Mouse (Mus musculus) heart, embryonic 15.5 days (tissue): ENCODE measurements around the gene Stard9. TPM values are rescaled to one million over a fixed set of nuclear protein-coding genes. Genes with fewer than 3 reads are reported as not detected.

Experiments used
- ATAC-seq: fragments of 200-750 bp; cut with Nextera tagmentation; replicated peaks from 2 replicates; pipeline ENCODE4 v1.8.0; 2017; ENCODE audit warnings: low read depth, moderate TSS enrichment; ENCODE audit not compliant: insufficient number of reproducible peaks, insufficient read depth, low FRiP score
- H3K27ac ChIP-seq: fragments of 300-500 bp; sonication (generic); 2 replicates; pipeline ENCODE4 v1.5.1; 2015; ENCODE audit warnings: mild to moderate bottlenecking, inconsistent platforms
- H3K27me3 ChIP-seq: fragments of 300-500 bp; sonication (generic); 2 replicates; pipeline ENCODE4 v1.6.1; 2015; ENCODE audit warnings: inconsistent platforms
- H3K36me3 ChIP-seq: fragments of 300-500 bp; sonication (generic); 2 replicates; pipeline ENCODE4 v1.6.1; 2015; ENCODE audit warnings: mild to moderate bottlenecking, inconsistent platforms
- H3K4me1 ChIP-seq: fragments of 300-500 bp; sonication (generic); replicated peaks from 2 replicates; pipeline ENCODE4 v1.6.1; 2015; ENCODE audit warnings: inconsistent platforms
- H3K4me2 ChIP-seq: fragments of 300-500 bp; sonication (generic); 2 replicates; pipeline ENCODE4 v1.6.1; 2015; ENCODE audit warnings: inconsistent platforms, mild to moderate bottlenecking, moderate library complexity
- H3K4me3 ChIP-seq: fragments of 300-500 bp; sonication (generic); 2 replicates; pipeline ENCODE4 v1.5.1; 2015; ENCODE audit warnings: mild to moderate bottlenecking, inconsistent platforms
- H3K9ac ChIP-seq: fragments of 300-500 bp; sonication (generic); 2 replicates; pipeline ENCODE4 v1.6.1; 2015; ENCODE audit warnings: mild to moderate bottlenecking, inconsistent platforms
- H3K9me3 ChIP-seq: fragments of 300-500 bp; sonication (generic); replicated peaks from 2 replicates; pipeline ENCODE4 v1.6.1; 2016; ENCODE audit warnings: inconsistent platforms
- WGBS: fragments of 180-500 bp; shearing (Covaris S2); methylation state at CpG from one replicate; pipeline ENCODE4 v1.1.7; 2015; ENCODE audit warnings: mixed read lengths; 5-methylcytosine and 5-hydroxymethylcytosine counted together
- polyA plus RNA-seq: library from polyadenylated mRNA; unstranded; fragments of >200 nt; fragmentation: Nextera tagmentation; extraction: Ambion mirVana; gene quantifications from 2 replicates; pipeline ENCODE4 v1.2.1, GENCODE M21; 2015

Gene Stard9
- polyA plus RNA-seq, 1 experiment from 2014 or later, result 3.5 TPM

DNA sequence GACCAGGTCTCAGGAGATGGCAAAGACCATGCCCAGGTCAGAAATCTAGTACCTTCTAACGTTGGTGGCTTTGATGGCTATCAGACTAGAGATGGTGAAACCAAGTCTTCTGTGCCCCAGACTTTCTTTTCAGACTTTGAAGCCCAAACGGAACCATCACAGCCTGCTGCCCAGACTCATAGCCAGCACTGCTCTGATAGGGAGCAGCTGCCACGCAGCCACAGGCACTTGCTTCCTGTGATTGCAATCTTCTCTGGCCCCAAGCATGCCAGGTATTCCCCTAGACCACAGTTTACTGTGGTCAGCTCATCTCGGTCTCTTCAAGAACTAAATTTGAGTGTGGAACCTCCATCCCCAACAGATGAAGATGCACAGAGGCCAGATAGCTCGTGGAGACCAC is 73.8 kb downstream of the Stard9 start:
- Histone ChIP-seq H3K4me1 (no peaks in the 10 kb centered on the region), H3K27ac (no peak overlapping the region), H3K4me2 (no peak overlapping the region), H3K27me3 (no peaks in the 10 kb centered on the region), H3K9me3 (no peaks in the 10 kb centered on the region), H3K36me3 (peaks cover 6% of the 10 kb centered on the region; the same call in 1 of the 2 replicates), H3K4me3 (no peak overlapping the region), H3K9ac (no peak overlapping the region)
- no peak for ATAC-seq
- 65% methylated on average over 5 of the region's 5 CpGs for WGBS

DNA sequence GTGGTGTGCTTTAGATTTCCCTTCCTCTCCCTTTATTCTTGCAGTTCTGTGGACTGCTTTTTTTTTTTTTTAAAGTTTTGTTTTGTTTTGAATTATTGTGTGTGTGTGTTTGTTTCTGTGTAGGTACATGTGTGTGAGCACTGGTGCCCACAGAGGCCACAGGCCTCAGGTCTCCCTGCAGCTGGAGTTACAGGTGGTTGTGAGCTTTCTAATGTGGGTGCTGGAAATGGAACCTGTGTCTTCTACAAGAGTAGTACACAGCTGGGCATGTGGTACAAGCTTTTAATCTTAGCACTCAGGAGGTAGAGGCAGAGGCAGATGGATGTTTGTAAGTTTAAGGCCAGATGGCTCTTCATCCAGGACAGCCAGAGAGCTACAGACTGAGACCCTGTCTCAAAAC is 78.1 kb downstream of the Stard9 start:
- no peaks in the 10 kb centered on the region for H3K9me3 ChIP-seq
- H3K9ac ChIP-seq, result no peak overlapping the region
- no peaks in the 10 kb centered on the region for H3K27me3 ChIP-seq
- H3K4me1 ChIP-seq, result peaks cover 7% of the 10 kb centered on the region
- no peak for ATAC-seq
- H3K4me3 ChIP-seq, result no peak overlapping the region
- H3K36me3 ChIP-seq, result no peaks in the 10 kb centered on the region
- no peak overlapping the region for H3K4me2 ChIP-seq
- no peak overlapping the region for H3K27ac ChIP-seq

DNA sequence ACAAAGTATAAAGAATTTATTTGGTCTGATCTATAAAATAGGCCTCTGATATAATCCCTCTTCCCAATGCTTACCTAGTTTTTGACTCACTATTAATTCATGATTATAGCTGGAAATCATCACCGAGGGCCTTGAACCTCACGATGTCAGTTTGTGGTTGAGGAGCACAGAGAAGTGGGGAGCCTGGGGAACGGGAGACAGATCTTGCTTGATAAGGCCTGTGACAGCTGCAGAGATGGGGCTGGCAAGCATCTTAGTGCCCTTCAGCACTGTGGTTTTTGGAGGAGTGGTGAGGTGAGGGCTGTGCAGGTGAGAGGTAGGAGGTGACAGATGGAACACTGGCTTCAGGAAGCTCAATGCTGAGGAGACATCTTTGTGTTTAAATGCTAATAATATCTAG is 81.2 kb downstream of the Stard9 start:
- no peak overlapping the region for H3K4me2 ChIP-seq
- no peak overlapping the region for H3K27ac ChIP-seq
- no peaks in the 10 kb centered on the region for H3K27me3 ChIP-seq
- no peak for ATAC-seq
- H3K9ac ChIP-seq, result no peak overlapping the region
- H3K9me3 ChIP-seq, result no peaks in the 10 kb centered on the region
- 75% methylated on average over 3 of the region's 3 CpGs for WGBS
- H3K4me1 ChIP-seq, result peaks cover 7% of the 10 kb centered on the region
- peaks cover 30% of the 10 kb centered on the region for H3K36me3 ChIP-seq
- no peak overlapping the region for H3K4me3 ChIP-seq

DNA sequence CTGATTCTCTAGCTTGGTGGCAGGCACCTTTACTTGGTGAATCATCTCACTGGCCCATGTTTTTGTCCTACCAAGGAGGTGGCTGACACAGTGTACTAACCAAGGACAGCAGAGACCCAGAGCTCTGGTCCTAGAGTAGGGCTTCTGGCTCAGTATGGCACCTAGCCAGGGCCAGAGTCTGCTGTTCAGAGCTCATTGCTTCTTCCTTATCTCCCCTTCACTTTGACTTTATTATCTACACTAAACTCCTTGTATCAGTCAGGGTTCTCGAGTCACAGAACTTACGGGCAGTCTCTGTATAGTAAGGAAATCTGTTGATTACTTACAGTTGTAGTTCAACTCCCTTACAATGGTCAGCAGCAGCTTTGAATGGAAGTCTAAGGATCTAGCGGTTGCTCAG is 82.0 kb downstream of the Stard9 start:
- Histone ChIP-seq H3K27ac (no peak overlapping the region), H3K4me3 (no peak overlapping the region), H3K36me3 (peaks cover 36% of the 10 kb centered on the region), H3K27me3 (no peaks in the 10 kb centered on the region), H3K9me3 (no peaks in the 10 kb centered on the region), H3K4me2 (no peak overlapping the region), H3K4me1 (peaks cover 7% of the 10 kb centered on the region), H3K9ac (no peak overlapping the region)
- 49% methylated on average over 3 of the region's 3 CpGs for WGBS
- ATAC-seq, result no peak

DNA sequence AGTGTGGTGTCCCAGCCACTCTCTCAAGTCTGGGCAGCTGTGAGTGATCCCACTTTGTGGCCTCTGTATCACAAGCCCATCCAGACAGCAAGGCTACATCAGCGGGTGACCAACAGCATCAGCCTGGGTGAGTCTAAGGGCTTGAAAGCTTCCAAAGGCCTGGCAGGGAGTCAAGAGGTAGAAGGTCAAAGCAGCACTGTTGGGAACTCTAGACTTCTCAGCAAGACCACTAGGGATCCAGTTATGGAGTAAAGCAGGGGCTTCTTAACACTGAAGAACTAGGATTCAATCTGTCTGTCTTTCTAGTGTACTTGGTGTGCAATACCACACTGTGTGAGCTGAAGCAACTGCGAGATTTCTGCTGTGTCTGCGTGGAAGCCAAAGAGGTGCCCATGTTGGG is 84.5 kb downstream of the Stard9 start:
- Histone ChIP-seq H3K9me3 (no peaks in the 10 kb centered on the region), H3K4me2 (no peak overlapping the region), H3K4me1 (peaks cover 7% of the 10 kb centered on the region), H3K36me3 (peaks cover 56% of the 10 kb centered on the region), H3K27ac (no peak overlapping the region), H3K9ac (no peak overlapping the region), H3K27me3 (no peaks in the 10 kb centered on the region), H3K4me3 (no peak overlapping the region)
- WGBS, result 93% methylated on average over 3 of the region's 3 CpGs
- ATAC-seq, result no peak; the same call in 1 of the 2 replicates

DNA sequence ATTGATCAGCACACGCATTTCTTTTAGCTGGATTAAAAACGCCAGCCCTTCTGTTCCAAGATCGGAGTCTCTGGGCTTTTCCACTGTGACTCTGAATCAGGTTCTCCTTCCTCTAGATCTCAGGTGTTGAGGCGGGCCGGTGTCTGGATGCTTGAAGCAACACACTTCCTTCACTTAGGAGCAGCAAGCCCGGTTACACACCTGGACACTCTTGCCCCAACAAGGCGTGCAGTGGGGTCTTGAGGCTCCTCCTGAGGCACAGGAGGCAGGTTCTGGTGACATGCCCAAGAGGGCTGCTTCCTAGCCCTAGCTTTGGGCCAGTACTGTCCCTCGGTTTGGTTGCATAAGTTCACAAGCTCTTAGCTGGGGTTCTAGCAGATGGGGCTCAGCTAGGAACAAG is 89.6 kb downstream of the Stard9 start:
- no peak for ATAC-seq
- no peak overlapping the region for H3K4me2 ChIP-seq
- H3K9ac ChIP-seq, result no peak overlapping the region
- peaks cover 8% of the 10 kb centered on the region for H3K4me1 ChIP-seq
- H3K9me3 ChIP-seq, result no peaks in the 10 kb centered on the region
- H3K4me3 ChIP-seq, result no peak overlapping the region
- 95% methylated on average over 8 of the region's 8 CpGs for whole genome bisulfite sequencing
- H3K27ac ChIP-seq, result no peak overlapping the region
- H3K27me3 ChIP-seq, result no peaks in the 10 kb centered on the region
- H3K36me3 ChIP-seq, result peaks cover 84% of the 10 kb centered on the region

DNA sequence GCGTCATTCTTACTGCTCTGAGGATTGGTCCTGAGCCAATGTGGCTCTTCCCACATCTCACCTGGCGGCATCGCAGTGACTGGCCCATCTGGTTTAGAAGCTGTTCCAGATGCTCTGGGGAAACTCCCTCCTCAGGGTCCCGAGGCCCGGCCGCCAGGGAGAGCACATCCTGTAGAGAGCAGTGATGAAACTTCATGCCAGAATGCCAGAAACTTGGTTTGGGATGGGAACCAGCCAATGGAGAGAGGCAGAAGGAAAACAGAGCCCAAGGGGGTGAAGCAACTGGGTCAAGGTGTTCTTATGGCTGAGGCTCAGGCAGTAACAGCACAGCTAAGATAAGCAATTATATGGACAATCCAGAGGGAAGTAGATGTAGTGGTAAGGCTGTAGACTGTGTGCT is 91.9 kb downstream of the Stard9 start:
- Histone ChIP-seq H3K4me3 (no peak overlapping the region), H3K27ac (no peak overlapping the region), H3K4me2 (no peak overlapping the region), H3K9me3 (no peaks in the 10 kb centered on the region), H3K27me3 (no peaks in the 10 kb centered on the region), H3K36me3 (peaks cover 86% of the 10 kb centered on the region), H3K9ac (no peak overlapping the region), H3K4me1 (peaks cover 16% of the 10 kb centered on the region)
- 87% methylated on average over 6 of the region's 6 CpGs for WGBS
- no peak for ATAC-seq

DNA sequence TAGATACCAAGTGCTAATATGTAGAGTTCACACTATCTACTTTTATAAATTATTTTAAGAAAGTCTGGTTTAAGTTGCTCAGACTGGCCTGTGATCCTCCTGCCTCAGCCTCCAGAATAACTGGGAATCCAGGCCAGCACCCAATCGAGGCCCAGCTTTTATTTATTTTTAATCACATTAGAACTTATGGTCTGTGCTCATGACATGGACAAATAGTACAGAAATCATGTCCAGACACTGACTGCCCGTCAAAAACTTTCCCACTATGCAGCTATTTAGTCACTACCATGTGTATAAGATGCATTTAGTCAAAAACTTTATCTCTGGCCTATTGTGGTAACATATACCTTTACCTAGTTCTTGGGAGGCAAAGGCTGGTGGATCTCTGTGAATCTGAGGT is 93.0 kb downstream of the Stard9 start:
- peaks cover 16% of the 10 kb centered on the region for H3K4me1 ChIP-seq
- H3K9ac ChIP-seq, result no peak overlapping the region
- no peak overlapping the region for H3K4me2 ChIP-seq
- no peaks in the 10 kb centered on the region for H3K9me3 ChIP-seq
- 92% methylated on average over 2 of the region's 2 CpGs for WGBS
- H3K36me3 ChIP-seq, result peaks cover 91% of the 10 kb centered on the region
- H3K4me3 ChIP-seq, result no peak overlapping the region
- 0 out of 2 replicates have a peak overlapping the region, but pooled peaks have one; percentile 40 for H3K27ac ChIP-seq
- ATAC-seq, result no peak
- H3K27me3 ChIP-seq, result no peaks in the 10 kb centered on the region

DNA sequence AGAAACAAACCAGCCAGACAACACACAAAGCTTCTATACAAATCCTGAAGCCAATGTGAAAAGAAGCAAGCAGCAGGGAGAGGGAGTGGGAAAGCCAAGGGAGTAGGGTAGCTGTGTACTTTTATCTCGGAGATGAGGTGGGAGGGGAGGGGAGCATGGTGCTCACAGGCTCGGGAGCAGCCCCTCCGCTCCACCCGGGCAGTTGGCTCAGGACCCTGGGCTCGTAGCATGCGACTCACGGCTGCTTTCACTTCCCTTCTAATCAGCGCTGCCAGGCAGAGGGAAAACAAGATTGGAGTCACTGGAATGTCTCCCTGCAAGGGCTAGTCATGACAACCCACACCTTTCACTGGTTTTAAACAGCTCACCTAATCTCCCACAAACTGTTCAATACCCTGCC is 93.6 kb downstream of the Stard9 start:
- 33% methylated on average over 8 of the region's 8 CpGs for WGBS
- H3K4me1 ChIP-seq, result peaks cover 16% of the 10 kb centered on the region
- ATAC-seq, result peak; percentile 44; the same call in 1 of the 2 replicates
- no peaks in the 10 kb centered on the region for H3K9me3 ChIP-seq
- no peak overlapping the region for H3K4me3 ChIP-seq
- no peaks in the 10 kb centered on the region for H3K27me3 ChIP-seq
- 0 out of 2 replicates have a peak overlapping the region, but pooled peaks have one; percentile 2 for H3K4me2 ChIP-seq
- no peak overlapping the region for H3K9ac ChIP-seq
- 0 out of 2 replicates have a peak overlapping the region, but pooled peaks have one; percentile 40 for H3K27ac ChIP-seq
- H3K36me3 ChIP-seq, result peaks cover 91% of the 10 kb centered on the region

DNA sequence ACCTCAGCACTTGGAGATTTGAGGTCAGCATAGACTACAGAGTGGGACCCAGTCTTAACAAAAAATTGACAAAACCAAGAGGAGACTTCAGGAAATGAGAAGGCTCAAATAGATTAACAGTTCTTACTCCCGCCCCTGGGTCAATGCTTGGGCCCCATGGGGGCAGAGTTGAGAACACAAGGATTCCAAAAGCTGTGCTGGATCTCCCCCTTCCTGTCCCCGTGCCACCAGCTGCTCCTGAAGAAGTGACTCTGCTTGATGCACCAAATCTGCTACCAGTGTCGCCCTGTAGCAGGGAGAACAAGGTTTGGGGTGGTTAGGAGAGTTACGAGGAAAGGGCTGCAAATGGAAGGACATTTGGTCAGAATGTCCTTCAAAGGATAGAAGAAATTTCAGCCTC is 94.7 kb downstream of the Stard9 start:
- Histone ChIP-seq H3K27ac (peak overlapping the region; percentile 23), H3K4me3 (no peak overlapping the region), H3K9ac (no peak overlapping the region), H3K4me1 (peaks cover 20% of the 10 kb centered on the region), H3K4me2 (no peak overlapping the region), H3K27me3 (no peaks in the 10 kb centered on the region), H3K36me3 (peaks cover 89% of the 10 kb centered on the region), H3K9me3 (no peaks in the 10 kb centered on the region)
- ATAC-seq, result no peak
- 70% methylated on average over 4 of the region's 4 CpGs for WGBS

DNA sequence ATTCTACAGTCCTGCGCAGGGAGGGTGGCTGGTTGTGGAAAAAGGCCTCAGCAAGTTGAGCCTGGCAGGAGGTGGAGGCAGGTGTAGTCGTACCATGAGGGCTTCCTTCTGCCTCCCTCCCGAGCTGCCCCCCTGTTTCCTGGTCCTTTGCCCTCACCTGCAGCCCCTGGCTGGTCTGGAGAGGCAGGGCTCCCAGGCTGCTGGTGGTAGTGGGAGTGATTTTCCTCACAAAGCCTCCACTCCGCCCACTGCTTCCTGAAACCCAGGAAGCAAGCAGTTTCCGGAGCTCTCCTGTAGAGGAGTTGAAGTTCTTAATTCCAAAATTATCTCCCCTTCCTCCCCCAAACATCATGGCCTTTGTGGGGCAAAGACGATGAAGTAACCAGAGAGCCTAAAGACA is 95.3 kb downstream of the Stard9 start:
- Histone ChIP-seq H3K27me3 (no peaks in the 10 kb centered on the region), H3K4me1 (peaks cover 25% of the 10 kb centered on the region), H3K9me3 (no peaks in the 10 kb centered on the region), H3K4me3 (no peak overlapping the region), H3K4me2 (no peak overlapping the region), H3K36me3 (peaks cover 88% of the 10 kb centered on the region), H3K27ac (no peak overlapping the region), H3K9ac (no peak overlapping the region)
- WGBS, result 76% methylated on average over 6 of the region's 6 CpGs
- no peak for ATAC-seq

DNA sequence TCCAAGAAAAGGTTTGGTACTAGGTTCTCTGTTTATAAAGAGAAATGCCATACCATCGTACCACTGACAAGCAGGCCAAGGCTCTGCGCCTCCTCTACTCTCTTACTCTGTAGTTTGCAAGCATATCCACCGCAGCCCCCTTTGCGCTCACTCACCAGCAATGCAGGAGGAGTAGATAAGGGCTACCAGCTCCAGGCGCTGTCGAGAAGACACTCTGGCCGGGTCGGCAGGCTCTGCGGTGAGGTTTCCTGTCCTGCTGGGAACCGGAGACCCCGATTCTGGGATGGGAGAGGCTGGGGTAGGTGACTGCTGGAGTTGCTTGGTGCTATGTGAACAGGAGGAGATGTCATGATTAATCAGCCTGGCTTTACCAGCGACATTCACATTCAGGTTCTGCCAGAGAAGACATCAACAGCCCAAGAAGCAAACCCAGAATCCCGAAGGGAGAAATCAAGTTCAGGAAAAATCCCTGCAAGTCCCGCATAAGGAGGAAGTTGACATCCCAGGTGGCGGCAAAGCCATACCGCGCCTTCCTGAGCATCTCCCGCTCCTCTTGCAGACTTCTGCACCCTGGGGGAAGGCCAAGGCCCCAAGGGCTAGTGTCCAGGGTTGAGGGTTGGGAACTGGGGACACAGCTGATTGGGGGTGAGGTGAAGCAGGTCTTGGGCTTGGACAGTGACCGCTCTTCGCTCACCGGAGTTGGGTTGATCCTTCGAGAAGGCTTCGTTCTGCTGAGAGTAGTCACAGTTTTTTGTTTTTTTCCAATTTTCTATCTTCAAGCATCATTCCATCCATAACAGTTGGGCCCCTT is 101.1 kb downstream of the Stard9 start:
- peak overlapping the region; percentile 85 for H3K9ac ChIP-seq
- peaks cover 31% of the 10 kb centered on the region for H3K4me1 ChIP-seq
- peak overlapping the region; percentile 97; the same call in 1 of the 2 replicates for H3K27ac ChIP-seq
- peak overlapping the region; percentile 82 for H3K4me3 ChIP-seq
- H3K9me3 ChIP-seq, result no peaks in the 10 kb centered on the region
- H3K36me3 ChIP-seq, result peaks cover 38% of the 10 kb centered on the region
- ATAC-seq, result no peak
- H3K27me3 ChIP-seq, result no peaks in the 10 kb centered on the region
- peak overlapping the region; percentile 83 for H3K4me2 ChIP-seq
- WGBS, result 2% methylated on average over 23 of the region's 23 CpGs
